Mouse (Mus musculus): ENCODE data around the gene Snx29.

DNA sequence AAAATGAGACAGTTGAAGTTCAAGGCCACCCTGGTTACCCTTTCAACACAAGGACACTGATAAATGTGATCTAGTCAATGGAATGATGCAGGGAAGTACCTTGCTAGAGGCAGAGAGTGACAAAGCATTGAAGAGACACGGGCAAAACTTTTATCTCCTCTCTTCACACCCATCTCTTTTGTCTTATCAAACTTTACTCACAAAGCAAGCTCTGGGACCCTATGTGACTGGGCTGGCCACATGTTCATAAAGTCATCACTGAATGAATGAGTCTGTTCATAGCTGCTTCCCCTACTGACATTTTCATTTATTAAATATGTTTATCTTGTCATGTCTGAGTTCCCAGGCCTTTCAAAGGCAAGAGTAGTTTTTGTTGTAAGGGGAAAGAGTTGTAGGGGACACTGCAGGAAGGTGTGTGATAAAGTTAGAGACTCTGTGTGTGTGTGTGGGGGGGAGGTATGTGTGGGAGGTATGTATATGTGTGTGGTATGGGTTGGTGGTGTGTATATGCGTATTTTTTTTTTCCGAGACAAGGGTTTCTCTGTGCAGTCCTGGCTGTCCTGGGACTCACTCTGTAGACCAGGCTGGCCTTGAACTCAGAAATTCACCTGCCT is 291.8 kb downstream of the Snx29 start:
- no peak for TF ChIP-seq CTCF (IDR thresholded peaks at IDR 0.05)
- no peak for TF ChIP-seq EP300 (IDR thresholded peaks at IDR 0.05)
